Mouse (Mus musculus): ENCODE results near the gene Acot3.

Gene Acot3

DNA sequence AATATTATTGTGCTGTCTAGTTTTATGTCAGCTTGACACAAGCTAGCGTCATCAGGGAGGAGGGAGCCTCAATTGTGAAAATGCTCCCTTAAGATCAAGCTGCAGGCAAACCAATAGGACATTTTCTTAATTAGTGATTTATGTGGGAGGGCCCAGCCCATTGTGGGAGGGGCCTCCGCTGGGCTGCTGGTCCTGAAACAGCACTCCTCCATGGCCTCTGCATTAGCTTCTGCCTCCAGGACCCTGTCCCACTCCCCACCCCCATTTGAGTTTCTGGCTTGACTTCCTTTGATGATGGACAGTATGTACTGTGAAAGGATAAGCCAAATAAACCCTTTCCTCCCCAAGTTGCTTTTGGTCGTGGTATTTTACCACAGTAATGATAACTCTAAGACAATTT is 55.1 kb downstream of the Acot3 start:
- DNase-seq: no peak

DNA sequence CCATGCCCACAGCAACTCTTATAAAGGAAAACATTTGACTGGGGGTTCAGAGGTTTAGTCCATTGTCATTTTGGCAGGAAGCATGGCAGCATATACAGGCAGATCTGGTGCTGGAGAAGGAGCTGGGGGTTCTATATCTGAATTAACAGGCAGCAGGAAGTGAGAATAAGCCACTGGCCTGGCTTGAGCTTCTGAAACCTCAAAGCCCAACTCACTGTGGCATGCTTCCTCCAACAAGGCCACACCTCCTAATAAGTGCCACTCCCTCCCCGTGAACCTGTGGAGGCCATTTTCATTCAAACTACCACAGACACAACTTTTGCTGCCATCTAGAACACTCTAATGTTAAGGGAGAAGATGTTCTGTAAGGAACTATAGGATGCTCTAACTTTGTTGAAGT is 55.7 kb downstream of the Acot3 start:
- no peak for DNase-seq

DNA sequence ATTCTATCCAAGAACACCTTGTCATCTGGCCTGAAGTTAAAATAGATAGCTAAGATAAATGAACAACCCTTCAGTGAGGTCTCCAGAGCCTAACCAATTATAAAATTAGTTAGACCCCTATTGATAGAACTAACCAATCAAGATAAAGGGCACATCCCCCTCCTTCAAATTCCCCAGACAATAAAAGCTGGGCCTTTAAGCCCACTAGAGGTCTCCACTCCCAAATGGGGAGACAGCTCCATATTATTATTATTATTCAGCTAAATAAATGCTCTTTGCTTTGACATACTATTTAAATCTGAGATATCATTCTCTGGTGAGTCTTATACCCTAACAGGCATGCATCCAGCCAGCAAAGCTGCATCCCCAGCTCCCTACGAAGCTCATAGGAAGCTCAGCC is 58.0 kb downstream of the Acot3 start:
- no peak for DNase-seq

Data from right cerebral cortex, postnatal 14 days (tissue).